In genomic region chr17:49416228-49416627, GRCm38 (mm10) we compare ENCODE assay signal across 24 mouse cellular contexts. TPM values are rescaled to one million over a fixed set of nuclear protein-coding genes. Genes with fewer than 3 reads are reported as not detected.
DNase-seq lines count a peak whose midpoint lies in the region; ATAC-seq and TF ChIP-seq lines count a peak whose summit lies in the region.
"Had no signal": no experiment of that assay in that cellular context is flagged by ENCODE, and none has a peak within 500 bp of the region (broad histone marks: within the 10 kb centered on the region; RNA-seq: fewer than 3 reads in every experiment).

No protein-coding gene starts in this region.

- H3K27ac ChIP-seq in MEL (ENCODE audit: control insufficient read depth, low read depth, low read length) = no peak overlapping the region
- no peak overlapping the region for H3K27ac ChIP-seq in forebrain, embryonic 13.5 days
- H3K27ac ChIP-seq: embryonic facial prominence, embryonic 12.5 days; embryonic facial prominence, embryonic 15.5 days; heart, adult 2 months; heart, embryonic 10.5 days; hindbrain, embryonic 12.5 days; hindbrain, embryonic 15.5 days had no signal

- ATAC-seq in megakaryocyte, adult 5-6 weeks (ENCODE audit: poor library complexity, severe bottlenecking) = no peak
- no peak for ATAC-seq in forebrain, embryonic 13.5 days
- ATAC-seq in monocyte, adult 5-6 weeks (replicated peaks; ENCODE audit: insufficient number of reproducible peaks, low FRiP score, low TSS enrichment, poor library complexity, severe bottlenecking) = no peak
- ATAC-seq: CD4-positive, CD25-positive, alpha-beta regulatory T cell, adult 4 months; forebrain, embryonic 16.5 days; intestine, postnatal 0 days had no signal

- H3K9ac ChIP-seq in MEL (ENCODE audit: control insufficient read depth, low read depth, low read length, poor library complexity, severe bottlenecking) = no peak overlapping the region
- no peak overlapping the region for H3K9ac ChIP-seq in forebrain, embryonic 13.5 days
- H3K9ac ChIP-seq: embryonic facial prominence, embryonic 12.5 days; embryonic facial prominence, embryonic 15.5 days; hindbrain, embryonic 12.5 days; hindbrain, embryonic 15.5 days had no signal

- no peak for TF ChIP-seq EP300 in MEL (IDR thresholded peaks at IDR 0.05; ENCODE audit: low read depth in 1 of 2, low read length in 2 of 2)

- H3K4me3 ChIP-seq in megakaryocyte, embryonic 14.5 days (replicated peaks) = peak overlapping the region; percentile 29
- H3K4me3 ChIP-seq in MEL (ENCODE audit: control insufficient read depth in 1 of 2, insufficient read depth in 1 of 2, low read depth in 2 of 2, low read length in 2 of 2) = no peak overlapping the region
- no peak overlapping the region for H3K4me3 ChIP-seq in forebrain, embryonic 13.5 days
- H3K4me3 ChIP-seq: embryonic facial prominence, embryonic 12.5 days; embryonic facial prominence, embryonic 15.5 days; heart, adult 2 months; heart, embryonic 10.5 days; hindbrain, embryonic 12.5 days; hindbrain, embryonic 15.5 days had no signal

- no peaks in the 10 kb centered on the region for H3K9me3 ChIP-seq in megakaryocyte, embryonic 14.5 days
- no peaks in the 10 kb centered on the region for H3K9me3 ChIP-seq in MEL (replicated peaks; ENCODE audit: insufficient read depth, low read length)
- no peaks in the 10 kb centered on the region for H3K9me3 ChIP-seq in forebrain, embryonic 13.5 days (replicated peaks)
- H3K9me3 ChIP-seq: embryonic facial prominence, embryonic 12.5 days; embryonic facial prominence, embryonic 15.5 days; G1E; heart, embryonic 10.5 days; hindbrain, embryonic 12.5 days; hindbrain, embryonic 15.5 days had no signal

- no peaks in the 10 kb centered on the region for H3K36me3 ChIP-seq in megakaryocyte, embryonic 14.5 days (replicated peaks; ENCODE audit: low read length)
- no peaks in the 10 kb centered on the region for H3K36me3 ChIP-seq in MEL (ENCODE audit: control insufficient read depth in 1 of 2, insufficient read depth in 2 of 2, low read length in 2 of 2)
- H3K36me3 ChIP-seq in forebrain, embryonic 13.5 days (ENCODE audit: poor library complexity, severe bottlenecking) = no peaks in the 10 kb centered on the region
- H3K36me3 ChIP-seq: embryonic facial prominence, embryonic 12.5 days; embryonic facial prominence, embryonic 15.5 days; G1E; heart, embryonic 10.5 days; hindbrain, embryonic 12.5 days; hindbrain, embryonic 15.5 days had no signal

- H3K27me3 ChIP-seq in megakaryocyte, embryonic 14.5 days (replicated peaks) = peaks cover 2% of the 10 kb centered on the region
- H3K27me3 ChIP-seq in MEL (ENCODE audit: control insufficient read depth in 1 of 2, insufficient read depth in 2 of 2, low read length in 2 of 2) = no peaks in the 10 kb centered on the region; a peak in 2 of 4 replicates
- no peaks in the 10 kb centered on the region for H3K27me3 ChIP-seq in forebrain, embryonic 13.5 days
- H3K27me3 ChIP-seq: embryonic facial prominence, embryonic 12.5 days; embryonic facial prominence, embryonic 15.5 days; hindbrain, embryonic 12.5 days; hindbrain, embryonic 15.5 days had no signal

- TF ChIP-seq CTCF in MEL (IDR thresholded peaks at IDR 0.05 in 2 of 3, conservative IDR thresholded peaks at IDR 0.05 in 1 of 3; ENCODE audit: control insufficient read depth in 1 of 3, insufficient read depth in 1 of 3, low read depth in 2 of 3, low read length in 3 of 3, poor library complexity in 1 of 3, severe bottlenecking in 1 of 3) = no peak

- no peaks in the 10 kb centered on the region for H3K79me2 ChIP-seq in MEL (ENCODE audit: control insufficient read depth, insufficient read depth, low read length, poor library complexity)

- H3K4me1 ChIP-seq in megakaryocyte, embryonic 14.5 days = no peaks in the 10 kb centered on the region
- H3K4me1 ChIP-seq in MEL (ENCODE audit: control insufficient read depth in 1 of 2, insufficient read depth in 2 of 2, low read length in 2 of 2) = no peaks in the 10 kb centered on the region
- H3K4me1 ChIP-seq in forebrain, embryonic 13.5 days = no peaks in the 10 kb centered on the region
- H3K4me1 ChIP-seq: embryonic facial prominence, embryonic 15.5 days; heart, embryonic 10.5 days; hindbrain, embryonic 12.5 days; hindbrain, embryonic 15.5 days had no signal

- no peak for DNase-seq in MEL (ENCODE audit: low read depth, low spot score)
- peak; percentile 5 for DNase-seq in mesoderm, embryonic 11.5 days (ENCODE audit: low read depth, low spot score)
- no peak for DNase-seq in gastrocnemius, adult 18-20 months (ENCODE audit: low spot score)
- DNase-seq: adrenal gland, postnatal 10 days; adrenal gland, postnatal 36 days; B cell, adult 2 months; cerebellum, adult 18-20 months; cerebellum, adult 9-11 months; cerebellum, postnatal 25 days; gastrocnemius, postnatal 25 days; heart, adult 2 months had no signal

- TF ChIP-seq RAD21 in MEL (IDR thresholded peaks at IDR 0.05; ENCODE audit: low read depth, low read length) = no peak

- no peak overlapping the region for H3K4me2 ChIP-seq in forebrain, embryonic 13.5 days
- H3K4me2 ChIP-seq: embryonic facial prominence, embryonic 12.5 days; embryonic facial prominence, embryonic 15.5 days; hindbrain, embryonic 12.5 days; hindbrain, embryonic 15.5 days had no signal

- TF ChIP-seq POLR2A in MEL (IDR thresholded peaks at IDR 0.05; ENCODE audit: control insufficient read depth in 1 of 2, insufficient read depth in 1 of 2, low read depth in 1 of 2, low read length in 2 of 2, poor library complexity in 1 of 2) = no peak

- WGBS in forebrain, embryonic 13.5 days = 73% methylated on average over 3 of the region's 3 CpGs

TF ChIP-seq in MEL, 35 proteins besides CTCF, POLR2A, EP300 and RAD21:
- no peak for TF ChIP-seq SMC3 (IDR thresholded peaks at IDR 0.05; ENCODE audit: low read depth, low read length)
- no peak for TF ChIP-seq MYC (IDR thresholded peaks at IDR 0.05; ENCODE audit: low read depth, low read length)
- peak; percentile 80 for TF ChIP-seq USF1 (IDR thresholded peaks at IDR 0.05; ENCODE audit: low read depth, low read length)
- peak in 1 of 2 experiments; percentile 80; a peak in 2 of 4 replicates for TF ChIP-seq USF2 (IDR thresholded peaks at IDR 0.05; ENCODE audit: borderline replicate concordance in 1 of 2, insufficient read depth in 1 of 2, low read depth in 1 of 2, low read length in 2 of 2)
TF ChIP-seq in MEL: peak in this region for 2.

RNA-seq across cellular contexts. Expression of gene Mocs1, which starts 11.9 kb away (rescaled TPM):
- polyA plus RNA-seq in megakaryocyte, embryonic 14.5 days (2012; ENCODE audit: insufficient read depth, low replicate concordance) = 11.0 and 12.8 TPM in 2 replicates
- total RNA-seq in megakaryocyte, adult 5-6 weeks (2015) = 56.6 and 60.7 TPM in 2 replicates
- 24.3 and 43.1 TPM in 2 replicates for total RNA-seq in megakaryocyte, adult 5-6 weeks (2017)
- total RNA-seq in MEL (2012; rRNA removed) = 6.7 and 7.8 TPM in 2 replicates
- 10 to 100 TPM in 1 of 2 experiments, not detected in 1; 24.6 TPM for polyA plus RNA-seq in MEL (2012; ENCODE audit: insufficient read depth in 1 of 2, insufficient read length in 2 of 2, low read depth in 1 of 2, low replicate concordance in 2 of 2, missing spikeins in 1 of 2)
- 10 to 100 TPM; 16.5 to 16.9 TPM for total RNA-seq in gastrocnemius, adult 18-20 months (2021)
- polyA plus RNA-seq in forebrain, embryonic 13.5 days (2015; fragmentation: Nextera tagmentation; extraction: Ambion mirVana) = 2.9 and 3.4 TPM in 2 replicates
- 15.6 to 19.8 TPM (median 19.3 TPM) in 3 replicates for total RNA-seq in monocyte, adult 5-6 weeks (2017)
